Mouse (Mus musculus) lung, postnatal 0 days (tissue): ENCODE measurements at regions not wholly inside any gene's neighbourhood (a gene's known extent, or its start where the extent isn't known, plus 50 kb on each side); places are given as distances from the start of the nearest gene placed in this dataset.

Experiments used
- CTCF ChIP-seq: IDR thresholded peaks from 2 replicates; pipeline ENCODE4 v1.5.1; 2016; ENCODE audit warnings: antibody characterized with exemption, mild to moderate bottlenecking
- EP300 ChIP-seq: IDR thresholded peaks from 2 replicates; pipeline ENCODE4 v1.6.1; 2016; ENCODE audit warnings: antibody characterized with exemption, mild to moderate bottlenecking, control low read depth

DNA sequence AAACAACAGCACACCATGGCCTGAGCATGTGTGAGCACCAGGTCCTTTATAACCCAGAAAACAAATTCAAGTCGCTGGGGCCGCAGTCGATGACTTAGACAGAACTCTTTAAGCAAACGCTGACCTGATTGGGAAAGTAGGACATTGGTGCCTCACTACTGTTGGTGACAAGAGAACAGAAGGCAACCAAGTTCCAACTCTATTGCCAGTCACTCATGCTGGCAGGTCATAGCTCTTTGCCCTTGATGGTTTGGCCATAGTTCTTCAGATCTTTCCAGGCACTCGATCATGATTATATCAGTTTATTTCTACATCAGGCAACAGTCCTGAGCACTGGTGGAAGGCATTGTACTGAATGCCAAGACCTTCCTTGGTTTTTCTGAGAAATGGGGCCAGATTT, 94.7 kb downstream of the Ehf start:
- no peak for TF ChIP-seq CTCF
- TF ChIP-seq EP300: no peak
